Mouse (Mus musculus): ENCODE data around the gene Ctnnbl1.

- TF ChIP-seq CTCF (IDR thresholded peaks at IDR 0.05; ENCODE audit: extremely low read depth, insufficient read depth, insufficient read length, insufficient replicate concordance) (no peak), POLR2A (IDR thresholded peaks at IDR 0.05; ENCODE audit: low read depth, low read length) (no peak)
Observed at GRCm38 (mm10) chr2:157724574-157724914, 12.7 kb upstream of the Ctnnbl1 start.
